Mouse (Mus musculus): ENCODE measurements around the gene Gm49450.

DNA sequence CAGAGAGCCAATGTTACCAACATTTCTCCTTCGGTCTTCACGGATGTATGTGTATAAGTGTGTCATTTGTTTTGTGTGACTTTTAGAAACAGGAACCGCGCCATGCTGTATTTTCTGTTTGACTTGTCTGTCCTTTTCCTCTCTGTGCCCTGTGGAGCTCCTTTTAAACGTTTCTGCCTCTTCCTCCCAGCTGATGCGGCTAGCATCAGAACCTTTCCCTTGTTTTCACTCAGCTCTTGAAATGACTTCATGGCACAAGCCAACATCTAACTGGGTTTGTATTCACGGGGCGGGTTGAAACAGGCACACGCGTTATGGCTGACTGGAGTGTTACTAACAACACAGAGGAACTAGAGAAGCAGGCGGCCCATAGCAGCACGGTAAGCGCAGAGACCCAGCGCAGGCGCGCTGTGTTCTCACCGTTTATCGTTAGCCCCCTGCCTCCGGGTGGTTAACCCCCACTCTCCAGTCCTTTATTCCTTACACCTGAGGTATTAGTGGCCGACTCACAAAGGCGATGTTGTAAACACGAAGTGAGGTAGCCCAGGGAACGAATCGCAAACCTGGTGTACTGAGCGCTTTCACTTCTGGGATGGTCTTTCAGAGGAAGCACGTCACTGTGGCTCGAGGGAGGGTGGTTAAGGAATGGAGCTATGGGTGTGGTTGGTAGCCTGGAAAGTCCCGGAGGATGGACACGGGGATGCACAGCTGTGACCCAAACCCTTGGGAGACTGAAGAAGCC lies 32.1 kb upstream of the Gm49450 start:
- TF ChIP-seq CTCF (IDR thresholded peaks at IDR 0.05; ENCODE audit: borderline replicate concordance, extremely low read depth, insufficient read depth, insufficient read length) (no peak), POLR2A (IDR thresholded peaks at IDR 0.05; ENCODE audit: borderline replicate concordance, extremely low read depth, insufficient read depth, insufficient read length, poor library complexity, severe bottlenecking) (peak; percentile 21; the same call in 1 of the 2 replicates)

Data from brain, embryonic 14.5 days (tissue).